Mouse (Mus musculus): ENCODE measurements around the gene Zbtb7a. TPM values are rescaled to one million over a fixed set of nuclear protein-coding genes. Genes with fewer than 3 reads are reported as not detected.
A peak's percentile ranks its signal among the peaks of the same experiment; 100 is the strongest.
"Not testable (repeated sequence)": the region's sequence is repeated elsewhere in the genome, so short reads cannot be mapped to it uniquely, and the experiment has no call there.

Zbtb7a gene
- total and polyA plus RNA-seq, 2 experiments from 2014 or later: 15.7 to 27.2 TPM

DNA sequence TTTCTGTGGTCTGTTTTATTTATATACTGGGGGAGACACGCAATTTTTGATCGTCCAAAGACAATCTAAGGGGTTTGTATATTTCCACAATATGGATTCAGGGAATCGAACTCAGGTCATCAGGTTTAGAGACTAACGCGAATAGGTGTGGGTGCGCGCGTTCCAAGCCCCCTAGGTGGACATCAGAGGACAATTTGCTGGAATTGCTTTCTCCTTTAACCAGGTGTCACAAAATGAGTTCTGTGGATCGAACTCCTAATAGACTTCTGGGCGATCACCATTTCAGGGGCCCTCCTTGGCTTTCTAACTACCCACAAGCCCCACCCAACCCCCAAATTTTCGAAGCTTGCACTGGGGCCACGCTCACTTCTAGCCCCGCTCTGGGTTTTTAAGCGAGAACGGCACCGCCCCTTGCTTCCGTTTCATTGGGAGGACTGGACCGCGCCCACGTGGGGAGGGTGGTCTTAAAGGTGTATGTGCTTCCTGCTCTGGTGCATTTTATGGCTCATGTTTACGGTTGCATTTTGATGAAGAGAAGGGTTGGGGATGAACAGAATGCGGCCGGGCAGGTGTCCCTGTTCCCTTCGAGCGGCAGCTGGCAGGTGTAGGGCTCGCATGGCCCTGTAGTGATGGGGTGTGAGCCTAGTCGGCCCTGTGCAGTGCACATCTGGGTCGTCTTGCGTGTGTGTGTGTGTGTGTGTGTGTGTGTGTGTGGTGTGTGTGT lies 33.7 kb downstream of the Zbtb7a start:
- peak overlapping the region; percentile 69 for H3K27ac ChIP-seq (ENCODE audit: low read depth, low read length)
- DNase-seq (peak; percentile 83), ATAC-seq (peak; percentile 47)
- no peaks in the 10 kb centered on the region for H3K9me3 ChIP-seq (ENCODE audit: low read length)
- no peak for TF ChIP-seq CTCF (IDR thresholded peaks at IDR 0.05; ENCODE audit: low read depth)
- peaks cover 2% of the 10 kb centered on the region; the same call in 1 of the 2 replicates for H3K36me3 ChIP-seq (ENCODE audit: insufficient read depth)
- H3K4me1 ChIP-seq (ENCODE audit: insufficient read depth): peaks cover 11% of the 10 kb centered on the region
- no peaks in the 10 kb centered on the region for H3K27me3 ChIP-seq (ENCODE audit: insufficient read depth, low read length)
- H3K9ac ChIP-seq: peak overlapping the region; percentile 59
- H3K4me3 ChIP-seq (ENCODE audit: low read depth, low read length): peak overlapping the region; percentile 43
- H3K4me2 ChIP-seq (ENCODE audit: low read depth): peak overlapping the region; percentile 74
- 2% methylated on average over 29 of the region's 29 CpGs for WGBS

- not testable (repeated sequence) for H3K9me3 ChIP-seq (ENCODE audit: low read length); H3K9ac ChIP-seq; H3K27me3 ChIP-seq (ENCODE audit: insufficient read depth, low read length); H3K36me3 ChIP-seq (ENCODE audit: insufficient read depth); H3K4me3 ChIP-seq (ENCODE audit: low read depth, low read length)
- WGBS: 34% methylated on average over 13 of the region's 14 CpGs
- peak overlapping the region; percentile 74 for H3K4me2 ChIP-seq (ENCODE audit: low read depth)
- H3K4me1 ChIP-seq (ENCODE audit: insufficient read depth): peaks cover 18% of the 10 kb centered on the region
- H3K27ac ChIP-seq (ENCODE audit: low read depth, low read length): peak overlapping the region; percentile 57; the same call in 1 of the 2 replicates
- DNase-seq (peak; percentile 40), ATAC-seq (peak; percentile 17)
These were observed 34.4 kb downstream of the Zbtb7a start for GRCm38 (mm10) chr10:81169411-81169900.

DNA sequence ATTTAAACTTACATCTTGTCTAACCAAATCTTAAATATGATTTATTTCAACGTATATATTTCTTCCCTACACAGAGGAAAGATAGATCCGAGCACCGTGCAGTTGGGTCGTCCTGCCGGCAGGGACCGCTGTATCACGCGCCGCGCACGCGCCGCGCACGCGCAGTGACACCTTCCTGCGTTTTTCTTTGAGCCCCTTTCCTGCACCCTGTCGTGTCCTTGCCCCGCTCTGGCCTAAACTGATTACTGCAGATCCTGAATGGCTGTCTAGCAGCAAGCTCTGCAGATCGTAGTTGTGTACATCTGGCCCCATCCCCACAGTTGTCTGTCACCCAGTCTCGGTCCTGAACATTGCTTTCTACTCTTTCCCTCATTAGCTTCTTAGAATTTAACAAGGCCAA lies 38.1 kb downstream of the Zbtb7a start:
- H3K27me3 ChIP-seq (ENCODE audit: insufficient read depth, low read length): no peaks in the 10 kb centered on the region
- peak overlapping the region; percentile 15; the same call in 1 of the 2 replicates for H3K4me3 ChIP-seq (ENCODE audit: low read depth, low read length)
- peak overlapping the region; percentile 40; the same call in 1 of the 2 replicates for H3K9ac ChIP-seq
- peaks cover 21% of the 10 kb centered on the region for H3K4me1 ChIP-seq (ENCODE audit: insufficient read depth)
- H3K36me3 ChIP-seq (ENCODE audit: insufficient read depth): peaks cover 6% of the 10 kb centered on the region
- DNase-seq: peak; percentile 93
- TF ChIP-seq CTCF (IDR thresholded peaks at IDR 0.05; ENCODE audit: low read depth): peak; percentile 91
- ATAC-seq: peak; percentile 46
- H3K27ac ChIP-seq (ENCODE audit: low read depth, low read length): peak overlapping the region; percentile 95
- WGBS: 5% methylated on average over 21 of the region's 21 CpGs
- peak overlapping the region; percentile 37 for H3K4me2 ChIP-seq (ENCODE audit: low read depth)
- H3K9me3 ChIP-seq (ENCODE audit: low read length): no peaks in the 10 kb centered on the region

DNA sequence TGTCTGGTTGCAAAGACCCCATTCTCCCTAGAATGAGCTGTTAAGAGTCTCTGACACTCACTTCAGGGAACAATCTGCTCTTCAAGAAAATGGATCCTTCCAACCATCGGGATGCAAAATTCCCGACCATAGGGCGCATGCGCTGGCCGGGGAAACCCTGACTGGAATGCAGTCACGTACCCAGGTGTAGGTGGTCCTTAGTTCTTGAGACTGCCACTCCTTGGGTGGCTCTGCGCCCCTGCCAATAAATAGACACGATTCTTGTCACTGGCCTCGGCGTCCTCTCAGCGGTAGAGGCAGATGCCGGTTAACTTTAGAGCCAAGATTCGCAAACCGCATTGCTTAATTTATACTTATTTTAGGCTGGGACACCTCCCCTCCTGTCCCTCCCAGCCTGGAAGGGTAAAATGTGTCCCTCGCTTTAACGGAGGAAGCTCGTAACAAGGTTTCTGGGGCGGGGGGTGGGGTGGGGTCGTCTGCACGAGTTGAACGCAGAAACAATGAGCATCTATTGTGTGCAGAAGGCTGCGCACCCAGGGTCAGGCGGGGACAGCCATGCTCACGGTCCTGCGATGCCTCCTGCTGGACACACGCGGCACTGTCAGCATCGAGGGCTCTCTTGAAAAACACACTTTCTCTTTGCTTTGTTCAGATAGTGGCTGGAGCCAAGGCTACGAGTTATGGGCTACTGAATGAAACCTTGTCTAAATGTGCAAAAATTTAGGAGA lies 39.8 kb downstream of the Zbtb7a start:
- no peaks in the 10 kb centered on the region for H3K9me3 ChIP-seq (ENCODE audit: low read length)
- H3K4me3 ChIP-seq (ENCODE audit: low read depth, low read length): peak overlapping the region; percentile 35
- H3K27ac ChIP-seq (ENCODE audit: low read depth, low read length): peak overlapping the region; percentile 95
- TF ChIP-seq CTCF (IDR thresholded peaks at IDR 0.05; ENCODE audit: low read depth): peak; percentile 90
- peak; percentile 84 for ATAC-seq
- no peaks in the 10 kb centered on the region for H3K27me3 ChIP-seq (ENCODE audit: insufficient read depth, low read length)
- peaks cover 22% of the 10 kb centered on the region for H3K36me3 ChIP-seq (ENCODE audit: insufficient read depth)
- H3K4me2 ChIP-seq (ENCODE audit: low read depth): peak overlapping the region; percentile 58
- peaks cover 18% of the 10 kb centered on the region for H3K4me1 ChIP-seq (ENCODE audit: insufficient read depth)
- DNase-seq: peak; percentile 93
- WGBS: 2% methylated on average over 29 of the region's 29 CpGs
- H3K9ac ChIP-seq: peak overlapping the region; percentile 56

- WGBS: 7% methylated on average over 4 of the region's 4 CpGs
- ATAC-seq: peak; percentile 23; the same call in 1 of the 2 replicates
- H3K27me3 ChIP-seq (ENCODE audit: insufficient read depth, low read length); H3K9me3 ChIP-seq (ENCODE audit: low read length); DNase-seq: not testable (repeated sequence)
- Histone ChIP-seq H3K4me2 (ENCODE audit: low read depth) (peak overlapping the region; percentile 58), H3K36me3 (ENCODE audit: insufficient read depth) (peaks cover 27% of the 10 kb centered on the region), H3K4me3 (ENCODE audit: low read depth, low read length) (peak overlapping the region; percentile 35; the same call in 1 of the 2 replicates), H3K9ac (peak overlapping the region; percentile 56), H3K27ac (ENCODE audit: low read depth, low read length) (peak overlapping the region; percentile 95), H3K4me1 (ENCODE audit: insufficient read depth) (peaks cover 18% of the 10 kb centered on the region)
These were observed 40.3 kb downstream of the Zbtb7a start for GRCm38 (mm10) chr10:81175345-81175701.

DNA sequence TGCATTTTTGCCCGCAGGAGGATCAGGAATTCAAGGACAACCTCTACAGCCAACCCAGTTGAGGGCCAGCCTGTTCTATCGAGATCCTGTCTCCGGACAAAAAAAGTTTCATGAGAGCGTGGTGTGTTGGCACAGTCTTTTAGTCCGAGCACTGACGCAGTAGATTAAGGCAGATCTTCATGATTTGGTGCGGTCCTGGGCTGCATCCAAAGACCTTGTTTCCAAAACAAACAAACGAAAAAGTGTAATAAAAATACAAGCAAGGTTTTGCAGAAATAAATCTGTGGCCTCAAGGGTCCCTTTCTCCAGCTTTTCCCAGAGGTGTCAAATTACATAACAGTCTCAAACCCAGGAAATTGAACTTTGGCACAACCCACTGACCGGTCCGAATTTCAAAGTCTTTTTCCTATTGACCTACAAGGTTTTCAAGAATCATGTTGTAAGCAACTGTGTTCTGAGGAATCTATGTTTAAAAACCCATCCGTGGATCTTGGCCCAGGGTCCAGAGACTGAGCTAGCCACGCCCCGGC lies 41.0 kb downstream of the Zbtb7a start:
- TF ChIP-seq CTCF (IDR thresholded peaks at IDR 0.05; ENCODE audit: low read depth): no peak
- H3K27me3 ChIP-seq (ENCODE audit: insufficient read depth, low read length): no peaks in the 10 kb centered on the region
- peak overlapping the region; percentile 95 for H3K27ac ChIP-seq (ENCODE audit: low read depth, low read length)
- peak overlapping the region; percentile 62 for H3K4me2 ChIP-seq (ENCODE audit: low read depth)
- H3K9ac ChIP-seq: peak overlapping the region; percentile 85
- peak overlapping the region; percentile 64 for H3K4me3 ChIP-seq (ENCODE audit: low read depth, low read length)
- no peaks in the 10 kb centered on the region for H3K9me3 ChIP-seq (ENCODE audit: low read length)
- H3K4me1 ChIP-seq (ENCODE audit: insufficient read depth): peaks cover 18% of the 10 kb centered on the region
- ATAC-seq (no peak), DNase-seq (no peak)
- WGBS: 4% methylated on average over 13 of the region's 13 CpGs
- peaks cover 34% of the 10 kb centered on the region for H3K36me3 ChIP-seq (ENCODE audit: insufficient read depth)
